Mouse (Mus musculus) kidney, embryonic 15.5 days (tissue): Measurements from ENCODE around the gene Fbxl5. TPM values are rescaled to one million over a fixed set of nuclear protein-coding genes. Genes with fewer than 3 reads are reported as not detected.

Source experiments
- ATAC-seq: fragments of 200-750 bp; cut with Nextera tagmentation; replicated peaks from 2 replicates; pipeline ENCODE4 v1.8.0; 2017; ENCODE audit warnings: moderate TSS enrichment; ENCODE audit not compliant: low FRiP score
- H3K27ac ChIP-seq: fragments of 300-500 bp; sonication (generic); 2 replicates; pipeline ENCODE4 v1.5.1; 2015; ENCODE audit warnings: mild to moderate bottlenecking, inconsistent platforms
- H3K27me3 ChIP-seq: fragments of 300-500 bp; sonication (generic); 2 replicates; pipeline ENCODE4 v1.6.1; 2015; ENCODE audit warnings: inconsistent platforms
- H3K36me3 ChIP-seq: fragments of 300-500 bp; sonication (generic); 2 replicates; pipeline ENCODE4 v1.6.1; 2015; ENCODE audit warnings: inconsistent platforms
- H3K4me1 ChIP-seq: fragments of 300-500 bp; sonication (generic); 2 replicates; pipeline ENCODE4 v1.6.1; 2015; ENCODE audit warnings: inconsistent platforms
- H3K4me2 ChIP-seq: fragments of 300-500 bp; sonication (generic); 2 replicates; pipeline ENCODE4 v1.6.1; 2015; ENCODE audit warnings: moderate library complexity, mild to moderate bottlenecking, inconsistent platforms
- H3K4me3 ChIP-seq: fragments of 300-500 bp; sonication (generic); replicated peaks from 2 replicates; pipeline ENCODE4 v1.5.1; 2015; ENCODE audit warnings: mild to moderate bottlenecking, inconsistent platforms
- H3K9ac ChIP-seq: fragments of 300-500 bp; sonication (generic); 2 replicates; pipeline ENCODE4 v1.6.1; 2015; ENCODE audit warnings: mild to moderate bottlenecking, inconsistent platforms
- H3K9me3 ChIP-seq: fragments of 300-500 bp; sonication (generic); replicated peaks from 2 replicates; pipeline ENCODE4 v1.6.1; 2016; ENCODE audit warnings: inconsistent platforms
- WGBS: fragments of 180-500 bp; shearing (Covaris S2); methylation state at CpG from one replicate; pipeline ENCODE4 v1.1.7; 2015; ENCODE audit warnings: mixed read lengths; 5-methylcytosine and 5-hydroxymethylcytosine counted together
- polyA plus RNA-seq: library from polyadenylated mRNA; unstranded; fragments of >200 nt; fragmentation: Nextera tagmentation; extraction: Ambion mirVana; gene quantifications from 2 replicates; pipeline ENCODE4 v1.2.1, GENCODE M21; 2015

Fbxl5 gene
- polyA plus RNA-seq, 1 experiment from 2014 or later: 54.8 TPM

GRCm38 (mm10) chr5:43699240-43699639, 122.2 kb downstream of the Fbxl5 start:
- no peaks in the 10 kb centered on the region for H3K9me3 ChIP-seq
- no peak overlapping the region for H3K27ac ChIP-seq
- no peak for ATAC-seq
- peaks cover 84% of the 10 kb centered on the region for H3K36me3 ChIP-seq
- no peaks in the 10 kb centered on the region for H3K4me1 ChIP-seq
- H3K4me2 ChIP-seq: no peak overlapping the region
- H3K9ac ChIP-seq: no peak overlapping the region
- no peaks in the 10 kb centered on the region for H3K27me3 ChIP-seq
- H3K4me3 ChIP-seq: no peak overlapping the region

- no peak overlapping the region for H3K4me3 ChIP-seq
- ATAC-seq: no peak
- no peaks in the 10 kb centered on the region for H3K9me3 ChIP-seq
- no peaks in the 10 kb centered on the region for H3K27me3 ChIP-seq
- whole genome bisulfite sequencing: 93% methylated on average over 3 of the region's 3 CpGs
- no peak overlapping the region for H3K27ac ChIP-seq
- H3K9ac ChIP-seq: no peak overlapping the region
- peaks cover 74% of the 10 kb centered on the region for H3K36me3 ChIP-seq
- H3K4me2 ChIP-seq: no peak overlapping the region
- H3K4me1 ChIP-seq: no peaks in the 10 kb centered on the region
These were observed 124.3 kb downstream of the Fbxl5 start for GRCm38 (mm10) chr5:43697133-43697532.

Other genes with a start within 250 kb of the Fbxl5 start
- gene Cc2d2a, start 159.3 kb downstream of the Fbxl5 start, polyA plus RNA-seq: 14.4 and 17.1 TPM in 2 replicates
- 0.55 TPM in 1 of 2 replicates, not detected in the other for gene Bst1, start 2.8 kb downstream of the Fbxl5 start, polyA plus RNA-seq
- 30.2 and 33.8 TPM in 2 replicates for gene Cd38, start 46.9 kb upstream of the Fbxl5 start, polyA plus RNA-seq
- 0.40 and 0.83 TPM in 2 replicates for gene Gm7879, start 91.5 kb upstream of the Fbxl5 start, polyA plus RNA-seq
- gene Fgfbp1, start 160.1 kb upstream of the Fbxl5 start, polyA plus RNA-seq: 5.1 and 6.6 TPM in 2 replicates